7 mouse cellular contexts compared by ENCODE assay signal in genomic region chr10:94480380-94481101, GRCm38 (mm10).
DNase-seq lines count a peak whose midpoint lies in the region; ATAC-seq and TF ChIP-seq lines count a peak whose summit lies in the region.

No protein-coding gene starts in this region.

- peaks cover 3% of the 10 kb centered on the region; the same call in 1 of the 2 replicates for H3K27me3 ChIP-seq in liver, adult 2 months (ENCODE audit: control insufficient read depth, insufficient read depth, low read length)
- H3K27me3 ChIP-seq in liver, embryonic 11.5 days (replicated peaks; ENCODE audit: control insufficient read depth, insufficient read depth, low read length) = no peaks in the 10 kb centered on the region
- no peaks in the 10 kb centered on the region for H3K27me3 ChIP-seq in midbrain, embryonic 14.5 days (ENCODE audit: control insufficient read depth, insufficient read depth, low read length)
- H3K27me3 ChIP-seq in forebrain, embryonic 13.5 days = no peaks in the 10 kb centered on the region

- peak overlapping the region; percentile 54 for H3K27ac ChIP-seq in liver, adult 2 months (replicated peaks; ENCODE audit: insufficient read depth, low read depth, low read length)
- H3K27ac ChIP-seq in liver, embryonic 11.5 days (ENCODE audit: low read depth, low read length) = no peak overlapping the region
- H3K27ac ChIP-seq in midbrain, embryonic 14.5 days (replicated peaks; ENCODE audit: low read depth, low read length) = no peak overlapping the region
- no peak overlapping the region for H3K27ac ChIP-seq in forebrain, embryonic 13.5 days

- DNase-seq in liver, adult 2 months (ENCODE audit: extremely low read depth, low read depth, low spot score) = peak; percentile 96
- no peak for DNase-seq in liver, embryonic 11.5 days (ENCODE audit: low spot score)
- peak; percentile 94 for DNase-seq in brain, adult 2 months (ENCODE audit: low read depth, low spot score)
- peak; percentile 72 for DNase-seq in gastrocnemius, postnatal 25 days
- DNase-seq in lung, adult 18-20 months = peak; percentile 85 to 91
- DNase-seq in midbrain, embryonic 14.5 days = no peak

- H3K4me3 ChIP-seq in liver, adult 2 months (ENCODE audit: insufficient read depth, low read depth, low read length) = no peak overlapping the region
- no peak overlapping the region for H3K4me3 ChIP-seq in liver, embryonic 11.5 days (ENCODE audit: low read depth, low read length)
- H3K4me3 ChIP-seq in midbrain, embryonic 14.5 days (replicated peaks; ENCODE audit: low read depth, low read length) = no peak overlapping the region
- no peak overlapping the region for H3K4me3 ChIP-seq in forebrain, embryonic 13.5 days

- H3K36me3 ChIP-seq in liver, adult 2 months (ENCODE audit: control insufficient read depth, insufficient read depth, low read length) = no peaks in the 10 kb centered on the region
- H3K36me3 ChIP-seq in liver, embryonic 11.5 days (ENCODE audit: control insufficient read depth, insufficient read depth, low read length) = no peaks in the 10 kb centered on the region
- no peaks in the 10 kb centered on the region for H3K36me3 ChIP-seq in midbrain, embryonic 14.5 days (ENCODE audit: control insufficient read depth, insufficient read depth, low read length)
- no peaks in the 10 kb centered on the region for H3K36me3 ChIP-seq in forebrain, embryonic 13.5 days (ENCODE audit: poor library complexity, severe bottlenecking)

- ATAC-seq in liver, embryonic 11.5 days (replicated peaks; ENCODE audit: low FRiP score) = no peak
- no peak for ATAC-seq in midbrain, embryonic 14.5 days (ENCODE audit: low FRiP score, low TSS enrichment)
- no peak for ATAC-seq in forebrain, embryonic 13.5 days

- no peak overlapping the region for H3K9ac ChIP-seq in liver, adult 2 months (ENCODE audit: low read depth, low read length)
- H3K9ac ChIP-seq in liver, embryonic 11.5 days (ENCODE audit: low read depth, low read length) = no peak overlapping the region
- H3K9ac ChIP-seq in midbrain, embryonic 14.5 days (replicated peaks; ENCODE audit: low read length) = no peak overlapping the region
- no peak overlapping the region for H3K9ac ChIP-seq in forebrain, embryonic 13.5 days

- H3K4me1 ChIP-seq in liver, adult 2 months (ENCODE audit: control insufficient read depth, insufficient read depth, low read length) = peaks cover 11% of the 10 kb centered on the region
- no peaks in the 10 kb centered on the region for H3K4me1 ChIP-seq in liver, embryonic 11.5 days (replicated peaks; ENCODE audit: control insufficient read depth, insufficient read depth, low read length)
- no peaks in the 10 kb centered on the region for H3K4me1 ChIP-seq in midbrain, embryonic 14.5 days (ENCODE audit: control insufficient read depth, insufficient read depth, low read length)
- no peaks in the 10 kb centered on the region for H3K4me1 ChIP-seq in forebrain, embryonic 13.5 days

- no peak overlapping the region for H3K4me2 ChIP-seq in liver, embryonic 11.5 days
- no peak overlapping the region for H3K4me2 ChIP-seq in midbrain, embryonic 14.5 days (ENCODE audit: low read length)
- no peak overlapping the region for H3K4me2 ChIP-seq in forebrain, embryonic 13.5 days

- TF ChIP-seq CTCF in liver, adult 2 months (IDR thresholded peaks at IDR 0.05; ENCODE audit: low read depth, low read length) = no peak

- TF ChIP-seq POLR2A in liver, adult 2 months (IDR thresholded peaks at IDR 0.05; ENCODE audit: extremely low read depth, insufficient read depth, low read length) = no peak

- H3K9me3 ChIP-seq in liver, embryonic 11.5 days (ENCODE audit: control insufficient read depth, low read length) = peaks cover 6% of the 10 kb centered on the region
- H3K9me3 ChIP-seq in midbrain, embryonic 14.5 days (ENCODE audit: control insufficient read depth, low read length) = no peaks in the 10 kb centered on the region
- H3K9me3 ChIP-seq in forebrain, embryonic 13.5 days (replicated peaks) = peaks cover 8% of the 10 kb centered on the region; the same call in 1 of the 2 replicates

- 45% methylated on average over 13 of the region's 13 CpGs for WGBS in liver, adult 2 months
- WGBS in liver, embryonic 11.5 days = 79% methylated on average over 13 of the region's 13 CpGs
- WGBS in midbrain, embryonic 14.5 days = 82% methylated on average over 13 of the region's 13 CpGs
- WGBS in forebrain, embryonic 13.5 days = 84% methylated on average over 13 of the region's 13 CpGs

- no peaks in the 10 kb centered on the region for H3K79me2 ChIP-seq in liver, adult 2 months (ENCODE audit: control insufficient read depth, insufficient read depth, low read length)

Comparison
In these comparisons a context has a peak if more than half of its experiments do, and no peak if none do; other contexts are left out.
1. DNase-seq: peak in liver, adult 2 months (single experiment), brain, adult 2 months (single experiment), gastrocnemius, postnatal 25 days (single experiment) and lung, adult 18-20 months (2 of 2); none in liver, embryonic 11.5 days (single experiment) and midbrain, embryonic 14.5 days (single experiment).